Mouse (Mus musculus) gastrocnemius, adult 8-10 months (tissue): ENCODE results near the gene Vmn1r100. TPM values are rescaled to one million over a fixed set of nuclear protein-coding genes. Genes with fewer than 3 reads are reported as not detected.
"Not testable (repeated sequence)": the region's sequence is repeated elsewhere in the genome, so short reads cannot be mapped to it uniquely, and the experiment has no call there.

Experiments
- DNase-seq, 2 experiments: peaks; one replicate each; pipeline ENCODE4 v3.0.0; 2022; ENCODE audit warnings: low spot score in 2 of 2
- total RNA-seq, 4 experiments: library from RNA; stranded (reverse); gene quantifications; 2 replicates each; pipeline ENCODE4 v1.2.4; 2022

Gene Vmn1r100
- not detected for total RNA-seq

- DNase-seq, result not testable (repeated sequence)
These were observed at the start of gene Vmn1r100 for GRCm38 (mm10) chr7:20417642-20418041. TSS of gene Vmn1r100 (plus strand) at chr7:20417942.

DNA sequence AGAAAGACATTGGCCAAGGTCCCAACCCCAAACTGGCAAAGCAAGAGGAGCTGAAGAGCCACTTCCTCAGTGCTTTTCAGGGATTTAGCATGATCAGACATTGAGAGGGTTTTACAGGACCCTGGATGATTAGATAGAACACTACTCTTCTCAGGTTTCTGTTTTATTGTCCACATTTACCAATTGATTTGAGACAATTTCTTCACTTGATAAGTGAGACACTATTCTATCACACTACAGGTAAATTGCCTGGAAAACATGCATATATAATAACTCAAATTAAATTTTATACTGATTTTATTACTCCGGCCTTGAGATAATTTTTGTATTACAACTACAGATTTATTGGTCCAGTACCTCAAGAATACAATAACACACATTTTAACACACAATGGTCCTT is 42.4 kb upstream of the Vmn1r100 start, which contains the start of gene Gm5728:
TSS of gene Gm5728 (minus strand) at position 101 of the 400 bp plus-strand sequence.
- DNase-seq, result not testable (repeated sequence)

- not testable (repeated sequence) for DNase-seq
These were observed 24.8 kb downstream of the Vmn1r100 start, which contains the start of gene Vmn1r101 for GRCm38 (mm10) chr7:20442493-20442892. TSS of gene Vmn1r101 (minus strand) at chr7:20442593.

Other genes starting within 250 kb of the Vmn1r100 start
- not detected for gene Vmn1r94, start 249.6 kb upstream of the Vmn1r100 start, total RNA-seq
- not detected for gene Vmn1r95, start 224.2 kb upstream of the Vmn1r100 start, total RNA-seq
- not detected for gene Gm6164, start 212.3 kb upstream of the Vmn1r100 start, total RNA-seq
- gene Gm4498, start 184.1 kb upstream of the Vmn1r100 start, total RNA-seq, result not detected
- not detected for gene Gm5890, start 155.1 kb upstream of the Vmn1r100 start, total RNA-seq
- not detected for gene Gm4133, start 83.9 kb upstream of the Vmn1r100 start, total RNA-seq
- gene Gm5728, start 42.5 kb upstream of the Vmn1r100 start, total RNA-seq, result not detected
- gene Vmn1r101, start 24.7 kb downstream of the Vmn1r100 start, total RNA-seq, result not detected
- not detected for gene Gm10670, start 57.0 kb downstream of the Vmn1r100 start, total RNA-seq
- gene Vmn1r103, start 92.6 kb downstream of the Vmn1r100 start, total RNA-seq, result not detected
- not detected for gene Vmn1r104, start 115.9 kb downstream of the Vmn1r100 start, total RNA-seq
- gene Gm5726, start 127.8 kb downstream of the Vmn1r100 start, total RNA-seq, result not detected
- gene Gm4141, start 158.3 kb downstream of the Vmn1r100 start, total RNA-seq, result not detected
- gene Gm4513, start 181.1 kb downstream of the Vmn1r100 start, total RNA-seq, result not detected